Mouse (Mus musculus): ENCODE data around the gene Slc26a10. TPM values are rescaled to one million over a fixed set of nuclear protein-coding genes. Genes with fewer than 3 reads are reported as not detected.
"Not testable (repeated sequence)": the region's sequence is repeated elsewhere in the genome, so short reads cannot be mapped to it uniquely, and the experiment has no call there.

The Slc26a10 gene
- total RNA-seq, 2 experiments from 2014 or later, result 1.1 to 1.4 TPM

GRCm38 (mm10) chr10:127144536-127144935 lies 35.9 kb downstream of the Slc26a10 start:
- intact Hi-C loops (cut with DNase I), result no loop called here
- no peak for DNase-seq (ENCODE audit: low spot score in 2 of 2)

DNA sequence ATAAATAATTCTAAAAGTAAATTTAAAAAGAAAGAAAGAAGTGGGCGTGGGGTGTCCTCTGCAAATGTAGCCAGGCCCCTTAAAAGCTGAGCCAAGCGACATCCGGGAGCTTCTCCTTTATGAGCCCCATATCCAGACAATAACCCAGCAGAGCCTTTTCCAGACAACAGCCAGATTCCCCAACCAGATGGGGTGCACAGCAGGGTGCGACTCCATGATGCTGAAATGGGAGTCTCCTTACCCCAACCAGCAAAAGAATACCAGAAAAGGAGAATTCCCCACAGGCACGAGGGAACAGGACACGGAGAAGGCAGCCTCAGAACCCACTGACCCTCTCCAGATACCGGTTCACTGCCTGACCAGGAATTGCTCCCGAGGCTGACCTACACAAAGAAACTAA lies 37.2 kb downstream of the Slc26a10 start:
- no peak for DNase-seq (ENCODE audit: low spot score in 2 of 2)
- intact Hi-C loops (cut with DNase I), result no loop called here

DNA sequence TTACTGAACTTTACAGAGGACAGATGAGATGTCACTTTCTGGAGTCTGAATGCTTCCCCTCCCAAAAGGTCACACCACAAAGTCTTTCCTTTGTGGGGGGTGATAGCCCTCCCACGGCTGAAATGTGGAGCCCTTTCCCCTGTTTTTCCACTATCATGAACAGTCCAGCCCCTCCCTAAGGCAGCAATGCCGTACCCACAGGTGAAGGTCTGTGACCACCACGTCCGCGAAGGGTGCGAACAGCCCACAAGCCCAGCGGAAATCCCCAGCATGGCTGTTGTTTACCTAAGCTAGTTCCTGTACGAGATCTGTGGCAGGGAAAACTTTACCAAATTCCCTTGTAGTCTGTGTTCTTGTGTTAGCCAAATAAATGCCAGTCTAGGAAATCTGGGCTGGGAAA lies 38.9 kb downstream of the Slc26a10 start:
- intact Hi-C loops (cut with DNase I), result no loop called here
- no peak for DNase-seq (ENCODE audit: low spot score in 2 of 2)

GRCm38 (mm10) chr10:127140971-127141370 lies 39.5 kb downstream of the Slc26a10 start:
- intact Hi-C loops (cut with DNase I), result no loop called here

DNA sequence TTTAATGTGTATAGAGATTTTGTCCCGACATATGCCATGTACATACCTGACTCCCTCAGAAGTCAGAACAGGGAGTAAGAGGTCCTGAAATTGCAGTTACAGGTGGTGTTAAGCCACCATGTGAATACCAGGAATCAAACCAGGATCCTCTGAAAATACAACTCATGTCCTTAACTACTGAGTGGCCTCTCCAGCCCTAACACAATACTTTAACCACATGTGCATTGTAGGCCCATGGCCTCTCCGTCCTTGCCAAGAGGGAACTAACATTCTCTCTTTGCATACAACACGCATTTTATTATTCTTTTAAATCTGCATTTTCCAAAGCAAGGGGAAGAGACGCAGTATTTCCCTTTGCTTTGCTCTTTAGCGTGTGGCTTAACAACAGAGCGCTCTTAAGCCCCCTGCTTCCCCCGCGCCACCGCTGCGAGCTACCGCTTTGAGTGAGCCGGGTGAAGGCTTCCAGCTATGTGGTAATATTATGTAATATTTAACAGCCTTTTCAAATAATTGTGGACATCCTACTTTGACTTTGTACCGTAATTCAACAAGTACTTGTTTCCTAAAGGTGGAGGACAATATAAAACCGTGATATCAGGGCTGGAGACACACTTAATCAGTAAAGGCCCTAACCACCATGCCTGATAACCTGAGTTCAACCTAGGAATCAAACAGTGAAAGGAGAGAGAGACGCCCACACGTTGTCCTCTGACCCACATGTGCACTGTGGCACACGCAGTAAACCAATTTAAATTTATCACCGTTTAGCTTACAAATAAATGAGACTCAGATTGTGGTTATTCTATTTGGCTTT lies 41.9 kb downstream of the Slc26a10 start:
- no peak for DNase-seq (ENCODE audit: low spot score in 2 of 2)
- intact Hi-C loops (cut with DNase I), result no loop called here

More at GRCm38 (mm10) chr10:127140971-127141370, 39.5 kb downstream of the Slc26a10 start:
- no peak for DNase-seq (ENCODE audit: low spot score in 2 of 2)

- intact Hi-C loops (cut with DNase I), result no loop called here
- no peak for DNase-seq (ENCODE audit: low spot score in 2 of 2)
Measured at GRCm38 (mm10) chr10:127137896-127138295, 42.5 kb downstream of the Slc26a10 start.

GRCm38 (mm10) chr10:127136510-127136909 lies 43.9 kb downstream of the Slc26a10 start:
- no peak for DNase-seq (ENCODE audit: low spot score in 2 of 2)
- intact Hi-C loops (cut with DNase I), result no loop called here

DNA sequence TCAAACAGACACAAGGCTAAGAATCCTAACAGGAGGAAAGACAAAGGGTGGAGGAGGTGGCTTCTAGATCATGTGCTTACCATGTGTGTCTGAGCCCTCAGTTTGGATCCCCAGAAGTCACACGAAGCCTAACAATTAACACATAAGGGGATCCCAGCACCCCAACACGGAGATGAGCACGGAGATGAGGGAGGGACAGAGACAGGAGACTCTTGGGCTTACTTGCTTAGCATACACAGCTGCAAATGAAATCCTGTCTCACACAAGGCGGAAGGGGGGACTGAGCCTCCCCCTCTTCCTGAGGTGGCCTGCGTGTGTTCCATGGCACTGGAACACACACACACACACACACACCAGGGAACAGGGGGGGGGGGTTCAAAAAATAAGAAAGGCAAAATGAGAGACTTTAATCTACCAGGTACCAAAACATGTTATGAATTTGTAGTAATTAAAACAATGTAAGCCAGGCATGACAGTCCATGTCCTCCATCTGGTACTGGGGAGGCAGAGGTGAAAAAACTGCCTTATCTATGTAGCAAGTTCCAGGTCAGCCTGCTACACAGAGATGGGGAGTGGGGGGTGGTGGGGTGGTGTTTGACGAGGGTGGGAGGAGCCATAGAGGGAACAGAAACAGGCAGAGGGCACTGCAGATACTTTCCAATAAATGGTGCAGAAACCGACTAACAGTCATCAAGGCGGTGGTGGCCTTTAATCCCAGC lies 45.2 kb downstream of the Slc26a10 start:
- intact Hi-C loops (cut with DNase I), result no loop called here

DNA sequence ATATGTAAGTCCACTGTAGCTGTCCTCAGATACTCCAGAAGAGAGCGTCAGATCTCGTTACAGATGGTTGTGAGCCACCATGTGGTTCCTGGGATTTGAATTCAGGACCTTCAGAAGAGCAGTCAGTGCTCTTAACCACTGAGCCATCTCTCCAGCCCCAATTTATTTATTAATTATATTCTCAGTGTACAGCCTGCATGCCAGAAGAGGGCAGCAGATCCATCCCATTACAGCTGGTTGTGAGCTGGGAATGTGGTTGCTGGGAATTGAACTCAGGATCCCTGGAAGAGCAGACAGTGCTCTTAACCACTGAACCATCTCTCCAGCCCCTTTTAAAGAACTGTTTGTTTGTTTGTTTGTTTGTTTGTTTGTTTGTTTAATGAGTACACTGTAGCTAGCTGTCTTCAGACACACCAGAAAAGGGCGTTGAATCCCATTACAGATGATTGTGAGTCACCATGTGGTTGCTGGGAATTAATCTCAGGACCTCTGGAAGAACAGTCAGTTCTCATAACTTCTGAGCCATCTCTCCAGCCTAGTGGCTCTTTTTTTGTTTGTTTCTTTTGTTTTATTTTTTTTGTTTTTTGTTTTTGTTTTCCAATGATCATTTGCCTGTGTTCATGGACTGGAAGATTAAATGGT lies 45.9 kb downstream of the Slc26a10 start:
- DNase-seq (ENCODE audit: low spot score in 2 of 2); intact Hi-C loops (cut with DNase I): not testable (repeated sequence)

More for the DNA sequence above, 45.2 kb downstream of the Slc26a10 start:
- no peak for DNase-seq (ENCODE audit: low spot score in 2 of 2)

DNA sequence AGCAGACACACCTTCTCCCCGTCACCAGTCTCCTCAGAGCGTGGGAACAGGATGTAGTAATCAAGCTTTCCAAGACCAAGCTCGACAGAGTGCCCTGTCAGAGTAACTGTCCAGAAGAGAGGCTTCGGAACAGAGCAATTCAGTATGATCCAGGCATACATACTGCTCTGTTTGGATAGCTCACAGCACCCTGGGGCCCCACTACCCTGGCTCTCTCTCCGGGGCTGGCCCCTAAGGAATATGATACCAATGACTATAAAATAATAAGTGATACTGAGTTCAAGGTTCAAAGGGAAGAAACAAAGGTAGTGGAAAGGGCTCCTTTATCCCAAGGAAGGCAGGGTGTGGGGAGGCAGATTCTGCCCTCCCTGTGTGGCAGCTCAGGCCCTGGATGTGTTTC lies 48.0 kb downstream of the Slc26a10 start:
- no peak for DNase-seq (ENCODE audit: low spot score in 2 of 2)
- intact Hi-C loops (cut with DNase I), result no loop called here

DNA sequence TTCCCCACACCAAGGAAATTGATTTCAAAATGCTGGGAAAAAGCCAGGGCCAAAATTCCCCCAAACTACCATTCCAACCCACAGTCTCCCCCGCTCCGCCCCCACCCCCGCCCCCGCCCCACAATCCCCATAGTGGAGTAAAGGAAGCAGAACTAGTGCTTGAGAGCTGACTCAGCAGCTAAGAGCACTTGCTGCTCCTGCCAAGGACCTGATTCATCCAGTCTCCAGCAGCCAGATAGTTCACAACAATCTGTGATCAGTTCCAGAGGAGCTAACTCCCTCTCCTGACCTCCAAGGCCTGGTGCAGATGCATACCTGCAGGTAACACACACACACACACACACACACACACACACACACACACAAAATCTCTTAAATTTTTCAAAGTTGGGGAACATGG lies 51.0 kb downstream of the Slc26a10 start:
- intact Hi-C loops (cut with DNase I), result no loop called here
- DNase-seq (ENCODE audit: low spot score in 2 of 2), result no peak

- DNase-seq (ENCODE audit: low spot score in 2 of 2), result no peak
- intact Hi-C loops (cut with DNase I), result no loop called here
Measured at GRCm38 (mm10) chr10:127127711-127128279, 52.6 kb downstream of the Slc26a10 start.

GRCm38 (mm10) chr10:127126579-127126978 lies 53.9 kb downstream of the Slc26a10 start:
- intact Hi-C loops (cut with DNase I), result no loop called here
- no peak for DNase-seq (ENCODE audit: low spot score in 2 of 2)

- peak; percentile 49 to 66 for DNase-seq (ENCODE audit: low spot score in 2 of 2)
Measured at GRCm38 (mm10) chr10:127125210-127126001, 55.0 kb downstream of the Slc26a10 start.

GRCm38 (mm10) chr10:127123436-127123805 lies 57.0 kb downstream of the Slc26a10 start:
- intact Hi-C loops (cut with DNase I), result loop anchor here (2.0 to 5.0 kb wide), 2 partner anchors 41 to 104 kb away; partner anchors contain the start of gene B4galnt1
- peak; percentile 83 to 87 for DNase-seq (ENCODE audit: low spot score in 2 of 2)

More at GRCm38 (mm10) chr10:127125210-127126001, 55.0 kb downstream of the Slc26a10 start:
- intact Hi-C loops (cut with DNase I), result no loop called here

DNA sequence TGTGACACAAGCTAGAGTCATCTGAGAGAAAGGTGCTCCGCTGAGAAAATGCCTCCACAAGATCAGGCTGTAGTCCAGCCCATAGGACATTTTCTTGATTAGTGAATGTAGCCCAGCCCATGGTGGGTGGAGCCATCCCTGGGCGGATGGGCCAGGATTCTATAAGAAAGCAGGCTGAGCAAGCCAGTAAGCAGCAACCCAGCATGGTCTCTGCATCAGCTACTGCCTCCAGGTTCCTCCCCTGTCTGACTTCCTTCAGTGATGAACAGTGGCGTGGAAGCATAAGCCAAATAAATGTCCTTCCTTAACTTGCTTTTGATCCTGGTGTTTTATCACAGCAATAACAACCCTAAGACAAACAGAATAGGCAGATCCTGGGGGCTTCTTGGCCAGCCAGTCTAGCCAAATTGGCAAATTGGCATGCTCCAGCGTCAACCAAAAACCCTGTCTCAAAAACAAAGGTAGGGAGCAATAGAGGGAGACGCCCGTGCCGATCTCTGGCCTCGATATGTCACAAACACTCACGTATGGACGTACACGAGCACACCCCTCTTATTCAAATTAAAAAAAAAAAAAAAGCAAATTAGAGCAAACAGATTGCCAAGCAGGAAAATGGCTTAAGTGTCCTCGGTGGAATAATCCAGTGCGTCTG lies 57.5 kb downstream of the Slc26a10 start:
- intact Hi-C loops (cut with DNase I), result loop anchor here (2.0 to 5.0 kb wide), 2 partner anchors 42 to 104 kb away; partner anchors contain the start of gene B4galnt1
- DNase-seq (ENCODE audit: low spot score in 2 of 2), result peak in 1 of 2 experiments; percentile 65

DNA sequence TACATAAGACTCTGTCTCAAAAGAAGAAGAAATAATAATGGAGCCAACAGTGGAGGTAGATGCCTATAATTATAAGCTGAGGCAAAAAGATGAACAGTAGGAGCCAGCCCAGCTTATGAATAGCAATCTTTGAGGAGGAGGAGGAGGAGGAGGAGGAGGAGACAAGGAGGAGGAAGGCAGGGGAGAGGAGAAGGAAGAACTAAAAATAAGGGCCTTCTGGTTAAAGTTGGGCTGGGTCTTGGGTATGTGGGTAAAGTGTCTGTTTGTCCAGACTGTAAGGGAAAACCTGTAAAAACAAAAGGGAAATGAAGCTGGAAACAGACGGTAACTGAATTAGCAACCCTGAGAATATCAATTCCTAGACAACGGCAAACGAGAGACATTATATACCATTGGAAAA lies 58.4 kb downstream of the Slc26a10 start:
- no peak for DNase-seq (ENCODE audit: low spot score in 2 of 2)
- intact Hi-C loops (cut with DNase I), result loop anchor here (2.0 to 5.0 kb wide), 2 partner anchors 43 to 105 kb away; partner anchors contain the start of gene B4galnt1
